Mouse (Mus musculus): Measurements from ENCODE around the gene Hjurp. TPM values are rescaled to one million over a fixed set of nuclear protein-coding genes. Genes with fewer than 3 reads are reported as not detected.

Gene Hjurp
- total and polyA plus RNA-seq, 3 experiments = 59.4 to 103 (median 76.3) TPM

GRCm38 (mm10) chr1:88215466-88216380 lies 61.7 kb downstream of the Hjurp start:
- DNase-seq (ENCODE audit: low read depth, low spot score) = peak; percentile 8
- Histone ChIP-seq H3K9me3 (replicated peaks; ENCODE audit: insufficient read depth, low read length) (no peaks in the 10 kb centered on the region), H3K27me3 (ENCODE audit: control insufficient read depth in 1 of 2, insufficient read depth in 2 of 2, low read length in 2 of 2) (no peaks in the 10 kb centered on the region), H3K4me3 (ENCODE audit: control insufficient read depth in 1 of 2, insufficient read depth in 1 of 2, low read depth in 2 of 2, low read length in 2 of 2) (no peak overlapping the region), H3K36me3 (ENCODE audit: control insufficient read depth in 1 of 2, insufficient read depth in 2 of 2, low read length in 2 of 2) (no peaks in the 10 kb centered on the region), H3K4me1 (ENCODE audit: control insufficient read depth in 1 of 2, insufficient read depth in 2 of 2, low read length in 2 of 2) (no peaks in the 10 kb centered on the region), H3K27ac (ENCODE audit: control insufficient read depth, low read depth, low read length) (no peak overlapping the region), H3K9ac (ENCODE audit: control insufficient read depth, low read depth, low read length, poor library complexity, severe bottlenecking) (no peak overlapping the region), H3K79me2 (ENCODE audit: control insufficient read depth, insufficient read depth, low read length, poor library complexity) (no peaks in the 10 kb centered on the region)
- TF ChIP-seq TAL1 (IDR thresholded peaks at IDR 0.05; ENCODE audit: low read length) = no peak
- no peak for TF ChIP-seq USF2 (IDR thresholded peaks at IDR 0.05; ENCODE audit: borderline replicate concordance in 1 of 2, insufficient read depth in 1 of 2, low read depth in 1 of 2, low read length in 2 of 2)
- TF ChIP-seq POLR2AphosphoS2 (IDR thresholded peaks at IDR 0.05; ENCODE audit: low read length) = no peak
- no peak for TF ChIP-seq TCF12 (IDR thresholded peaks at IDR 0.05; ENCODE audit: low read depth, low read length)
- TF ChIP-seq NELFE (IDR thresholded peaks at IDR 0.05; ENCODE audit: low read depth, low read length) = no peak

- H3K9me3 ChIP-seq (replicated peaks; ENCODE audit: insufficient read depth, low read length) = no peaks in the 10 kb centered on the region
- H3K36me3 ChIP-seq (ENCODE audit: control insufficient read depth in 1 of 2, insufficient read depth in 2 of 2, low read length in 2 of 2) = no peaks in the 10 kb centered on the region
- H3K27ac ChIP-seq (ENCODE audit: control insufficient read depth, low read depth, low read length) = no peak overlapping the region
- H3K9ac ChIP-seq (ENCODE audit: control insufficient read depth, low read depth, low read length, poor library complexity, severe bottlenecking) = no peak overlapping the region
- DNase-seq (ENCODE audit: low read depth, low spot score) = peak; percentile 29
- H3K4me1 ChIP-seq (ENCODE audit: control insufficient read depth in 1 of 2, insufficient read depth in 2 of 2, low read length in 2 of 2) = no peaks in the 10 kb centered on the region
- no peak overlapping the region for H3K4me3 ChIP-seq (ENCODE audit: control insufficient read depth in 1 of 2, insufficient read depth in 1 of 2, low read depth in 2 of 2, low read length in 2 of 2)
- TF ChIP-seq POLR2AphosphoS2 (IDR thresholded peaks at IDR 0.05; ENCODE audit: low read length) (no peak), TAL1 (IDR thresholded peaks at IDR 0.05; ENCODE audit: low read length) (no peak), MAX (IDR thresholded peaks at IDR 0.05; ENCODE audit: low read length) (no peak), SMC3 (IDR thresholded peaks at IDR 0.05; ENCODE audit: low read depth, low read length) (no peak), USF2 (IDR thresholded peaks at IDR 0.05; ENCODE audit: borderline replicate concordance in 1 of 2, insufficient read depth in 1 of 2, low read depth in 1 of 2, low read length in 2 of 2) (no peak), NELFE (IDR thresholded peaks at IDR 0.05; ENCODE audit: low read depth, low read length) (no peak), GATA1 (IDR thresholded peaks at IDR 0.05; ENCODE audit: low read depth, low read length) (no peak), MAFK (IDR thresholded peaks at IDR 0.05; ENCODE audit: borderline replicate concordance, low read depth, low read length) (no peak)
- no peaks in the 10 kb centered on the region for H3K79me2 ChIP-seq (ENCODE audit: control insufficient read depth, insufficient read depth, low read length, poor library complexity)
- no peaks in the 10 kb centered on the region for H3K27me3 ChIP-seq (ENCODE audit: control insufficient read depth in 1 of 2, insufficient read depth in 2 of 2, low read length in 2 of 2)
Measured at GRCm38 (mm10) chr1:88214462-88214952, 62.9 kb downstream of the Hjurp start.

DNA sequence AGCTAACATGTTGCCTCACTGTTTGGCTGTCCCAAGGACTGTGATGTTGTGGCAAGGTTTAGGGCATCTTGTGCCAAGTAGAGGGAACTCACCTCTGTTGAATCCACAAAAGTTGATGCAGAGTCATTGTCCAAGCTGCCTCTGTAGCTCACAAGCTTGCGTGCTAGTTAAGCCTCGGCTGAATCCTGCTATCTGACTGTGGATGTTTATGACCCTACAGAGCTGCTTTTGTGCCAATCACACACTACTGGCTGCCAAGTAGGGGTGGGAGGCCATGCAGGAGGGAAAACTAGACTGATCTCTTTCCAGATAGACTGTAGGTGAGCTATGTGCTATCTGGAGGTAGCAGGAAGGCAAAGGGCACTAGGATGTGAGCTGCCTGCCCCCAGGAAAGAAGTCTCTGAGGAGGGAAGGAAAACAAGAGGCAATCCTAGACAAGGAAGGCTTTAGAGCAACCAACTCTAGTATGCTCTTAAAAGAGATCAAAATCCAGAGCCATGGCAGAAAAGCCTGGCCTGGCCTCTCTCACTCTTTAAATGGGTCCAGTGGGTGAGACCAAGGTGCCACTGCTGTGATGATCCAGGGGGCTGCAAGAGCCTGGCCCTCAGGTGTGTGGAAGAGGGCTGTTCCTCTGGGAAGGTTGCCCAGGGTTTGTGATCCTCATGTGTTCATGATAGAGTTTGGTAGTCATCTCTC lies 63.5 kb downstream of the Hjurp start:
- H3K9ac ChIP-seq (ENCODE audit: control insufficient read depth, low read depth, low read length, poor library complexity, severe bottlenecking) = no peak overlapping the region
- H3K4me3 ChIP-seq (ENCODE audit: control insufficient read depth in 1 of 2, insufficient read depth in 1 of 2, low read depth in 2 of 2, low read length in 2 of 2) = no peak overlapping the region
- TF ChIP-seq TAL1 (IDR thresholded peaks at IDR 0.05; ENCODE audit: low read length) (0 out of 2 replicates have a peak, but pooled peaks have one; percentile 18), MAX (IDR thresholded peaks at IDR 0.05; ENCODE audit: low read length) (no peak)
- H3K36me3 ChIP-seq (ENCODE audit: control insufficient read depth in 1 of 2, insufficient read depth in 2 of 2, low read length in 2 of 2) = no peaks in the 10 kb centered on the region
- no peak overlapping the region for H3K27ac ChIP-seq (ENCODE audit: control insufficient read depth, low read depth, low read length)
- no peaks in the 10 kb centered on the region for H3K27me3 ChIP-seq (ENCODE audit: control insufficient read depth in 1 of 2, insufficient read depth in 2 of 2, low read length in 2 of 2)
- no peaks in the 10 kb centered on the region for H3K79me2 ChIP-seq (ENCODE audit: control insufficient read depth, insufficient read depth, low read length, poor library complexity)
- peak; percentile 13 for DNase-seq (ENCODE audit: low read depth, low spot score)
- no peaks in the 10 kb centered on the region for H3K4me1 ChIP-seq (ENCODE audit: control insufficient read depth in 1 of 2, insufficient read depth in 2 of 2, low read length in 2 of 2)
- no peaks in the 10 kb centered on the region for H3K9me3 ChIP-seq (replicated peaks; ENCODE audit: insufficient read depth, low read length)
